25 mouse cellular contexts compared by ENCODE assay signal in the genomic region with DNA sequence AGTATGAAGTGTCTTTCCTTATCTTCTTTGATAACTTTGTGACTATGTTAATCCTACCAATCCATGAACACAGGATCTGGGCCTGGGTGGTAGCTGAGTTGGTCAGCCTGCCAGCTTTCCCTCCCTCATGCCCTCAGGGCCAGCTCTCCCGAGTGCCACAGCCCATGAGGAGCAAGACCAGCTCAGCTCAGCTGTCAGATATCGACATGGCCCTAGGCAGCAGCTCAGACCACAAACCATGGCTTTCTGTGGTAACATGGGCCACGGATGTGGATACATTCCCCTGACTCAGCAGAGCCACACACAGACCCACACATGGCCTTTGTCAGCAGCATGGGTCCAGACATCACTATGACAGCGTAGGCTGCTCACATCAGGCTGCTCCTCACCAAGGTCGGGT.
DNase-seq lines count a peak whose midpoint lies in the region; ATAC-seq and TF ChIP-seq lines count a peak whose summit lies in the region.
"Had no signal": no experiment of that assay in that cellular context is flagged by ENCODE, and none has a peak within 500 bp of the region (broad histone marks: within the 10 kb centered on the region; RNA-seq: fewer than 3 reads in every experiment).

No protein-coding gene starts in this region.

- H3K27ac ChIP-seq in embryonic facial prominence, embryonic 15.5 days (replicated peaks), result no peak overlapping the region
- H3K27ac ChIP-seq in embryonic facial prominence, embryonic 10.5 days (replicated peaks), result no peak overlapping the region
- H3K27ac ChIP-seq: embryonic facial prominence, embryonic 13.5 days; forebrain, embryonic 10.5 days; forebrain, embryonic 13.5 days; heart, adult 2 months; heart, embryonic 10.5 days; hindbrain, embryonic 12.5 days; hindbrain, embryonic 15.5 days had no signal

- no peak for TF ChIP-seq POLR2A in myocyte (IDR thresholded peaks at IDR 0.05; ENCODE audit: insufficient read length, low read depth)

- WGBS in embryonic facial prominence, embryonic 15.5 days, result 51% methylated on average over 5 of the region's 5 CpGs
- 63% methylated on average over 5 of the region's 5 CpGs for WGBS in embryonic facial prominence, embryonic 10.5 days

- H3K4me3 ChIP-seq in embryonic facial prominence, embryonic 15.5 days (replicated peaks), result no peak overlapping the region
- no peak overlapping the region for H3K4me3 ChIP-seq in embryonic facial prominence, embryonic 10.5 days
- H3K4me3 ChIP-seq in megakaryocyte, embryonic 14.5 days (replicated peaks), result peak overlapping the region; percentile 0
- H3K4me3 ChIP-seq in C2C12 (ENCODE audit: insufficient read depth, poor library complexity, severe bottlenecking) (no peak overlapping the region), myocyte (no peak overlapping the region)
- H3K4me3 ChIP-seq: embryonic facial prominence, embryonic 13.5 days; forebrain, embryonic 10.5 days; forebrain, embryonic 13.5 days; heart, adult 2 months; heart, embryonic 10.5 days; hindbrain, embryonic 12.5 days; hindbrain, embryonic 15.5 days had no signal

- no peak overlapping the region for H3K9ac ChIP-seq in embryonic facial prominence, embryonic 15.5 days
- H3K9ac ChIP-seq: embryonic facial prominence, embryonic 13.5 days; forebrain, embryonic 13.5 days; hindbrain, embryonic 12.5 days; hindbrain, embryonic 15.5 days had no signal

- H3K4me1 ChIP-seq in embryonic facial prominence, embryonic 15.5 days, result no peaks in the 10 kb centered on the region
- 0 out of 2 replicates have a peak, but pooled peaks cover 6% of the 10 kb centered on the region for H3K4me1 ChIP-seq in embryonic facial prominence, embryonic 10.5 days
- H3K4me1 ChIP-seq in megakaryocyte, embryonic 14.5 days, result peaks cover 5% of the 10 kb centered on the region; the same call in 1 of the 2 replicates
- H3K4me1 ChIP-seq: embryonic facial prominence, embryonic 13.5 days; forebrain, embryonic 13.5 days; heart, embryonic 10.5 days; hindbrain, embryonic 12.5 days; hindbrain, embryonic 15.5 days had no signal

- ATAC-seq in embryonic facial prominence, embryonic 15.5 days (ENCODE audit: insufficient number of reproducible peaks, low FRiP score, low TSS enrichment, low read depth), result peak; percentile 54; the same call in 1 of the 2 replicates
- ATAC-seq in megakaryocyte, adult 5-6 weeks (ENCODE audit: poor library complexity, severe bottlenecking), result no peak
- ATAC-seq: CD4-positive, CD25-positive, alpha-beta regulatory T cell, adult 4 months; forebrain, embryonic 13.5 days; forebrain, embryonic 16.5 days; intestine, postnatal 0 days had no signal

- no peak for TF ChIP-seq CTCF in C2C12 (IDR thresholded peaks at IDR 0.05; ENCODE audit: control insufficient read depth, insufficient read depth, insufficient read length)

- H3K9me3 ChIP-seq in embryonic facial prominence, embryonic 15.5 days (replicated peaks), result 0 out of 2 replicates have a peak, but pooled peaks cover 3% of the 10 kb centered on the region
- peaks cover 5% of the 10 kb centered on the region; the same call in 1 of the 2 replicates for H3K9me3 ChIP-seq in embryonic facial prominence, embryonic 10.5 days
- H3K9me3 ChIP-seq in megakaryocyte, embryonic 14.5 days, result peaks cover 18% of the 10 kb centered on the region
- H3K9me3 ChIP-seq: heart, embryonic 10.5 days had no signal

- no peak for DNase-seq in embryonic facial prominence, embryonic 10.5 days (ENCODE audit: low spot score)
- no peak for DNase-seq in ovary, postnatal 36 days (ENCODE audit: low spot score)
- no peak for DNase-seq in left cerebral cortex, adult 8-10 months (ENCODE audit: low spot score in 2 of 2)
- DNase-seq: adrenal gland, adult 2 months; adrenal gland, postnatal 14 days; B cell, adult 2 months; cerebellum, adult 11-12 months; cerebellum, adult 9-10 months; cerebellum, postnatal 14 days; gastrocnemius, postnatal 25 days; heart, adult 2 months had no signal

- H3ac ChIP-seq in C2C12 (ENCODE audit: control insufficient read depth, insufficient read length, low read depth), result no peak overlapping the region
- no peak overlapping the region for H3ac ChIP-seq in myocyte (ENCODE audit: control insufficient read depth, insufficient read length)

- H3K79me2 ChIP-seq in C2C12 (ENCODE audit: control insufficient read depth, insufficient read depth) (no peaks in the 10 kb centered on the region), myocyte (ENCODE audit: control insufficient read depth, insufficient read depth) (no peaks in the 10 kb centered on the region)

- no peaks in the 10 kb centered on the region for H3K27me3 ChIP-seq in embryonic facial prominence, embryonic 15.5 days
- H3K27me3 ChIP-seq in embryonic facial prominence, embryonic 10.5 days (replicated peaks; ENCODE audit: low read depth, poor library complexity, severe bottlenecking), result no peaks in the 10 kb centered on the region
- H3K27me3 ChIP-seq in megakaryocyte, embryonic 14.5 days (replicated peaks), result no peaks in the 10 kb centered on the region
- H3K27me3 ChIP-seq in C2C12 (ENCODE audit: control insufficient read depth, insufficient read depth, insufficient read length) (no peaks in the 10 kb centered on the region), myocyte (ENCODE audit: control insufficient read depth, insufficient read depth, insufficient read length) (no peaks in the 10 kb centered on the region)
- H3K27me3 ChIP-seq: embryonic facial prominence, embryonic 13.5 days; hindbrain, embryonic 12.5 days; hindbrain, embryonic 15.5 days had no signal

- no peak overlapping the region for H3K4me2 ChIP-seq in embryonic facial prominence, embryonic 15.5 days (replicated peaks)
- H3K4me2 ChIP-seq in myocyte (ENCODE audit: low read depth), result no peak overlapping the region
- H3K4me2 ChIP-seq: embryonic facial prominence, embryonic 13.5 days; forebrain, embryonic 13.5 days; hindbrain, embryonic 12.5 days; hindbrain, embryonic 15.5 days had no signal

- H3K79me3 ChIP-seq in C2C12 (ENCODE audit: low read depth), result no peaks in the 10 kb centered on the region

- no peaks in the 10 kb centered on the region for H3K36me3 ChIP-seq in embryonic facial prominence, embryonic 15.5 days
- H3K36me3 ChIP-seq in embryonic facial prominence, embryonic 10.5 days (replicated peaks), result peaks cover 3% of the 10 kb centered on the region; the same call in 1 of the 2 replicates
- H3K36me3 ChIP-seq in megakaryocyte, embryonic 14.5 days (replicated peaks; ENCODE audit: low read length), result no peaks in the 10 kb centered on the region
- H3K36me3 ChIP-seq in C2C12 (ENCODE audit: control insufficient read depth, insufficient read depth) (no peaks in the 10 kb centered on the region), myocyte (ENCODE audit: control insufficient read depth, insufficient read depth) (no peaks in the 10 kb centered on the region)
- H3K36me3 ChIP-seq: embryonic facial prominence, embryonic 13.5 days; forebrain, embryonic 10.5 days; heart, embryonic 10.5 days; hindbrain, embryonic 12.5 days; hindbrain, embryonic 15.5 days had no signal

TF ChIP-seq in C2C12, 6 proteins besides CTCF, POLR2A, EP300 and RAD21:
- TF ChIP-seq MYOD1 (IDR thresholded peaks at IDR 0.05; ENCODE audit: control insufficient read depth, insufficient read length, low read depth) (peak; percentile 83), USF1 (IDR thresholded peaks at IDR 0.05; ENCODE audit: low read depth) (no peak)

TF ChIP-seq in myocyte, 11 proteins besides CTCF, POLR2A, EP300 and RAD21:
- TF ChIP-seq USF1 (IDR thresholded peaks at IDR 0.05; ENCODE audit: low read depth) (no peak), MYOD1 (IDR thresholded peaks at IDR 0.05; ENCODE audit: control insufficient read depth in 1 of 3, insufficient read length in 2 of 3, low read depth in 2 of 3) (peak in 2 of 3 experiments; percentile 78 to 85), TCF3 (IDR thresholded peaks at IDR 0.05; ENCODE audit: insufficient read length, low read depth) (peak; percentile 67), E2F4 (IDR thresholded peaks at IDR 0.05; ENCODE audit: insufficient read depth) (no peak), SRF (IDR thresholded peaks at IDR 0.05; ENCODE audit: control insufficient read depth, insufficient read length, low read depth) (peak; percentile 51), CEBPB (IDR thresholded peaks at IDR 0.05; ENCODE audit: insufficient read depth, poor library complexity, severe bottlenecking) (no peak), POLR2AphosphoS2 (IDR thresholded peaks at IDR 0.05; ENCODE audit: insufficient read length, low read depth) (no peak), TCF12 (IDR thresholded peaks at IDR 0.05; ENCODE audit: insufficient read depth, poor library complexity, severe bottlenecking) (peak; percentile 51), MAX (IDR thresholded peaks at IDR 0.05; ENCODE audit: low read depth) (no peak), MYOG (IDR thresholded peaks at IDR 0.05; ENCODE audit: control insufficient read depth in 1 of 3, insufficient read depth in 1 of 3, insufficient read length in 2 of 3, low read depth in 2 of 3) (peak; percentile 19 to 95 (median 82)), REST (IDR thresholded peaks at IDR 0.05; ENCODE audit: insufficient read depth, insufficient read length) (no peak)
TF ChIP-seq in myocyte: peak in this region for 5.
